Mouse (Mus musculus) subcutaneous adipose tissue, adult 2 months (tissue): Measurements from ENCODE around the gene Setx. TPM values are rescaled to one million over a fixed set of nuclear protein-coding genes. Genes with fewer than 3 reads are reported as not detected.

Experiments
- polyA plus RNA-seq: library from polyadenylated mRNA; depleted of rRNA; stranded (reverse); fragments of >200 nt; gene quantifications from 2 replicates; pipeline ENCODE4 v1.2.3, GENCODE M21; 2012; ENCODE audit warnings: low replicate concordance; rRNA removed

Gene Setx
- 6.0 and 8.5 TPM in 2 replicates for polyA plus RNA-seq

DNA sequence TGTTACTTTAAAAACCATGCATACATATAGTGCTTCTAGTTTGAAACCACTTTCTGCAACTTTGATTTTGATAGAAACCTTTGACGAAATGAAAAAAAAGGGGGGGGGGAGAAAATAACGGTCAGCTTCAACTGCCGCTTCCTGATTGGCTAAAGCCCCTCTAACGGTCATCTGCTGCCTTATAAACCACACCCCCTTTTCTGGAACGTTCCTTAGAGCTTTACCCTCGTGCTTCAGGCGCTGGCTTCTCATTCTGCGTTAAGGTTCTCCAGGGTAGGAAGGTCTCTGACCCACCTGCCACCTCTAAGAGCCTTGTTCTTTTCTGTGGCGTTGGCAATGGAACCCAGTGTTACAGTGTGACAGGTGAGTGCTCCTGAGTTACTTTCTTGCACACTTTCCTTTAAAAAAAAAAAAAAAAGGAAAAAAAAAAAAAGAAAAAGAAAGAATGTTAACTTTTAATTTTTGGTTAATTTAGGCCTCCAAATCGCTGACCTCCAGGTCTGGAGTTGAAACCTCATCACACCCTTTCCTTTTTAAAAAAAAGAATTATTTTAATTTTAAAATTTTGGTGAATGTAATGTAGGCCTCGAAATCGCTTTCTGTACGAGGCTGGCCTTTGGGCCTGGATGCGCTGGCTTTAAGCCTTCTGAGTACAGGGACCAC lies at the start of gene Setx:
Gene Setx, plus strand, starts transcription at position 275 of the 663 bp plus-strand sequence.

Other genes with a start within 250 kb of the Setx start
- not detected in 2 replicates for gene Barhl1, start 207.5 kb upstream of the Setx start, polyA plus RNA-seq
- 0.48 TPM in 1 of 2 replicates, not detected in the other for gene Cfap77, start 69.1 kb upstream of the Setx start, polyA plus RNA-seq
- 7.0 and 8.0 TPM in 2 replicates for gene Ttf1, start 63.9 kb upstream of the Setx start, polyA plus RNA-seq
- gene Ntng2, start 128.8 kb downstream of the Setx start, polyA plus RNA-seq = 48.9 and 52.2 TPM in 2 replicates
- gene Med27, start 222.6 kb downstream of the Setx start, polyA plus RNA-seq = 37.4 and 39.5 TPM in 2 replicates